Mouse (Mus musculus) myocyte (in vitro differentiated cells): ENCODE measurements around the gene Uaca. TPM values are rescaled to one million over a fixed set of nuclear protein-coding genes. Genes with fewer than 3 reads are reported as not detected.
A peak's percentile ranks its signal among the peaks of the same experiment; 100 is the strongest.

Experiments used
- H3K27me3 ChIP-seq: one replicate; pipeline ENCODE4 v1.6.1; 2011; ENCODE audit not compliant: control insufficient read depth, insufficient read depth, insufficient read length
- H3K36me3 ChIP-seq: one replicate; pipeline ENCODE4 v1.6.1; 2011; ENCODE audit not compliant: control insufficient read depth, insufficient read depth
- H3K4me2 ChIP-seq: one replicate; pipeline ENCODE4 v1.6.1; 2011; ENCODE audit warnings: low read depth, control low read depth
- H3K4me3 ChIP-seq: one replicate; pipeline ENCODE4 v1.5.1; 2011; ENCODE audit warnings: mild to moderate bottlenecking, control low read depth, moderate library complexity
- H3K79me2 ChIP-seq: one replicate; pipeline ENCODE4 v1.6.1; 2011; ENCODE audit not compliant: control insufficient read depth, insufficient read depth
- H3ac ChIP-seq: one replicate; pipeline ENCODE4 v1.6.1; 2011; ENCODE audit not compliant: control insufficient read depth, insufficient read length
- CEBPB ChIP-seq: IDR thresholded peaks from 2 replicates; pipeline ENCODE4 v1.6.1; 2011; ENCODE audit warnings: mild to moderate bottlenecking, moderate library complexity; ENCODE audit not compliant: poor library complexity, insufficient read depth, severe bottlenecking
- E2F4 ChIP-seq: IDR thresholded peaks from one replicate; pipeline ENCODE4 v1.6.1; 2011; ENCODE audit warnings: mild to moderate bottlenecking, control low read depth, moderate library complexity; ENCODE audit not compliant: insufficient read depth
- MAX ChIP-seq: IDR thresholded peaks from one replicate; pipeline ENCODE4 v1.6.1; 2011; ENCODE audit warnings: low read depth, mild to moderate bottlenecking, control low read depth
- MYOD1 ChIP-seq, 3 experiments: IDR thresholded peaks; one replicate each; pipeline ENCODE4 v1.6.1; 2011; ENCODE audit warnings: control low read depth in 2 of 3, low read depth in 2 of 3, mild to moderate bottlenecking in 2 of 3, moderate library complexity in 1 of 3; ENCODE audit not compliant: insufficient read length in 2 of 3, control insufficient read depth in 1 of 3
- MYOG ChIP-seq, 3 experiments: IDR thresholded peaks; one replicate each; pipeline ENCODE4 v1.6.1; 2011; ENCODE audit warnings: control low read depth in 2 of 3, low read depth in 2 of 3, mild to moderate bottlenecking in 2 of 3; ENCODE audit not compliant: insufficient read length in 2 of 3, control insufficient read depth in 1 of 3, insufficient read depth in 1 of 3
- POLR2A ChIP-seq: IDR thresholded peaks from one replicate; pipeline ENCODE4 v1.6.1; 2011; ENCODE audit warnings: low read depth, mild to moderate bottlenecking, control low read depth, moderate library complexity; ENCODE audit not compliant: insufficient read length
- POLR2AphosphoS2 ChIP-seq: IDR thresholded peaks from one replicate; pipeline ENCODE4 v1.6.1; 2011; ENCODE audit warnings: low read depth, control low read depth; ENCODE audit not compliant: insufficient read length
- REST ChIP-seq: IDR thresholded peaks from one replicate; pipeline ENCODE4 v1.6.1; 2011; ENCODE audit warnings: mild to moderate bottlenecking, control low read depth, moderate library complexity; ENCODE audit not compliant: insufficient read depth, insufficient read length
- SRF ChIP-seq: IDR thresholded peaks from one replicate; pipeline ENCODE4 v1.6.1; 2011; ENCODE audit warnings: low read depth; ENCODE audit not compliant: control insufficient read depth, insufficient read length
- TCF12 ChIP-seq: IDR thresholded peaks from one replicate; pipeline ENCODE4 v1.6.1; 2011; ENCODE audit warnings: mild to moderate bottlenecking, control low read depth; ENCODE audit not compliant: poor library complexity, insufficient read depth, severe bottlenecking
- TCF3 ChIP-seq: IDR thresholded peaks from one replicate; pipeline ENCODE4 v1.6.1; 2011; ENCODE audit warnings: low read depth, control low read depth; ENCODE audit not compliant: insufficient read length
- USF1 ChIP-seq: IDR thresholded peaks from one replicate; pipeline ENCODE4 v1.6.1; 2011; ENCODE audit warnings: low read depth, mild to moderate bottlenecking, control low read depth, moderate library complexity
- polyA plus RNA-seq: library from polyadenylated mRNA; unstranded; fragments of >200 nt; fragmentation: generic; extraction: Trizol; gene quantifications from one replicate; pipeline ENCODE4 v1.2.1, GENCODE M21; 2012; ENCODE audit warnings: missing spikeins

The Uaca gene
- polyA plus RNA-seq, 1 experiment: 7.4 TPM

DNA sequence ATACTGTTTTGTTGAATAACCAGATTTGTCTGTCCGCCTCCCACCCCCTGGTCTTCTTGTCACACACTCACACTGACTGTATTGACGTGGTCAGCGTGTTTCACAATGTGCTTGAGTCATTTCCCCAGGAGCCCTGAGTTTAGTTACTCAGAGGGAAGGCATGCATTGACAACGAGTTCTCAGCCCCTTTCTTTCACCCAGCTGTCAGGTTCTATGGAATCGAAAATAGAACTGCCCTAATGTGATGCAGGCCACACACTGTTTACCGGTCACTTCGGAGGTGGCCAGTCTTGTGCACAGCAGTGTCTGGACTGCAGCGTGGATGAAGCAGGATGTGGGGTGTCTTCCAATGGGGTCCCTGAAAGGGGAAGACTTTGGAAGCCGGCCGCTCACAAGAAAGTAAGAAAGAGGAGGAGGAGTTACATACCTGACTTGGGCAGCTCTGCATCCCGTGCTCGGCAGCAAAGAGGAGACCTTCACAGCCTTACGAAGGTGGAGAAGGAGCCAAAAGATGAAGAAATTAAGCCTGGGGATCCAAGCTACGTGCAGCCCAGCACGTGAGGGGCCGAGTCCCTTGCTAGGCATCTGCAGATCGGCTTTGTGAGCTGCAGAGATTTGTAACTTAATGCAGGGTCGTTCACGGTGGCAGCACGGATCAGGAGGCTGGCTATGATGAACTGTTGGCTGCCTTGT, 43.3 kb downstream of the Uaca start:
- Histone ChIP-seq H3K27me3 (no peaks in the 10 kb centered on the region), H3ac (no peak overlapping the region), H3K79me2 (no peaks in the 10 kb centered on the region), H3K4me3 (peak overlapping the region; percentile 19), H3K36me3 (no peaks in the 10 kb centered on the region), H3K4me2 (peak overlapping the region; percentile 91)
- no peak for TF ChIP-seq POLR2AphosphoS2
- TF ChIP-seq POLR2A: no peak
- TF ChIP-seq MYOG (IDR thresholded peaks at IDR 0.05; ENCODE audit: control insufficient read depth in 1 of 3, insufficient read depth in 1 of 3, insufficient read length in 2 of 3, low read depth in 2 of 3): peak in 2 of 3 experiments; percentile 31 to 38
- TF ChIP-seq CEBPB: peak; percentile 95
- no peak for TF ChIP-seq TCF12
- no peak for TF ChIP-seq REST
- peak in 2 of 3 experiments; percentile 35 to 55 for TF ChIP-seq MYOD1 (IDR thresholded peaks at IDR 0.05; ENCODE audit: control insufficient read depth in 1 of 3, insufficient read length in 2 of 3, low read depth in 2 of 3)
- TF ChIP-seq SRF: no peak

DNA sequence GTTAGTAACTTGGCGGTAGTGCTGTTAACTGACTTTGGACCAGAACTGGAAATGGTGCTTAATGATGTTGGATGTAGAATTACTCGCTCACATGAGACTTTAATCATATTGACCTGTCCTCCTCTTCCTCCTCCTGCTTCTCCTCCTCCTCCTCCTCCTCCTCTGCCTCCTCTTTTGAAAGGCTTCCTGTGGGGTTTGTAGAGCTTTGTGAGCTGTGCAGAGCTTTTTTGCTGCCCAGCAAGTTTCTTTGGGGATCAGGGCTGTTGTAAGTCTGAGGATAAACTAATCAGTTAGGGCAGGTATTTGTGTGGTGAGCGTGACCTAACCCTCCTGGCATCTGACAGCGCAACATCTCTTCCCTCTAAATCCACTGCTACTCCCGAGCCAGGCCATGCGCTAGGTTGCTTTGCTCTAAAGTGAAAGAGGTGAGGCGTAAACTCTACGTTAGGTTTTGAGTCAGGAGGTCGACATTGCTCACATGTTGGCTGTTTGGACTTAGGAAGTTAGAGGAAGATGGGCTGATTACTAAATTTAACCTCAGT, 44.1 kb downstream of the Uaca start:
- H3ac ChIP-seq: no peak overlapping the region
- H3K36me3 ChIP-seq: no peaks in the 10 kb centered on the region
- no peaks in the 10 kb centered on the region for H3K79me2 ChIP-seq
- H3K4me3 ChIP-seq: peak overlapping the region; percentile 19
- H3K4me2 ChIP-seq: peak overlapping the region; percentile 91
- no peaks in the 10 kb centered on the region for H3K27me3 ChIP-seq
- TF ChIP-seq SRF: no peak
- TF ChIP-seq TCF12: no peak
- TF ChIP-seq REST: no peak
- TF ChIP-seq POLR2A: no peak
- no peak for TF ChIP-seq CEBPB
- TF ChIP-seq USF1: no peak
- TF ChIP-seq POLR2AphosphoS2: no peak
- TF ChIP-seq MYOG (IDR thresholded peaks at IDR 0.05; ENCODE audit: control insufficient read depth in 1 of 3, insufficient read depth in 1 of 3, insufficient read length in 2 of 3, low read depth in 2 of 3): no peak
- no peak for TF ChIP-seq MAX
- no peak for TF ChIP-seq TCF3
- no peak for TF ChIP-seq MYOD1 (IDR thresholded peaks at IDR 0.05; ENCODE audit: control insufficient read depth in 1 of 3, insufficient read length in 2 of 3, low read depth in 2 of 3)
- TF ChIP-seq E2F4: no peak

DNA sequence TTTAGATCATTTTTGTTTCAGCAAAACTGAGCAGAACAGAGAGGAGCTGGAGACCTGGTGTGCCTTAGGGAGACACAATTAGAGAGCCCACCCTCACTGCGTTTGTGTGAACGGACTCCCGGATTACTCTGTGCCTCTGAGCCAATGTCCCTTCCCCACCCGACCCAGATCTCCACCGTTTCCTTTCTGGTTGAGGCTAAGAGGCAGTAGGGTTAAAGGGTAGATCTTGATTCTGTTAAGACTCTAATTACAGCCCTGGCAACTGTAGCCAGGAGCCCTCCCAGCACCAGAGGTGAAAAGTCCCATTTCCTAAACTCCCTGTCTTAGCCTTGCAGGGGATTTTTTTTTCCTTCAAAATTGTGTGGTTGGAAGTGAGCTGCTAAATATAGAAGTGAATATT, 47.1 kb downstream of the Uaca start:
- TF ChIP-seq POLR2AphosphoS2 (no peak), SRF (no peak), POLR2A (no peak), USF1 (no peak), TCF12 (no peak), TCF3 (no peak), CEBPB (no peak), REST (no peak), MYOD1 (IDR thresholded peaks at IDR 0.05; ENCODE audit: control insufficient read depth in 1 of 3, insufficient read length in 2 of 3, low read depth in 2 of 3) (no peak), MAX (no peak), E2F4 (no peak), MYOG (IDR thresholded peaks at IDR 0.05; ENCODE audit: control insufficient read depth in 1 of 3, insufficient read depth in 1 of 3, insufficient read length in 2 of 3, low read depth in 2 of 3) (no peak)
- H3K79me2 ChIP-seq: no peaks in the 10 kb centered on the region
- no peaks in the 10 kb centered on the region for H3K27me3 ChIP-seq
- no peak overlapping the region for H3K4me2 ChIP-seq
- H3K4me3 ChIP-seq: no peak overlapping the region
- no peak overlapping the region for H3ac ChIP-seq
- H3K36me3 ChIP-seq: no peaks in the 10 kb centered on the region

DNA sequence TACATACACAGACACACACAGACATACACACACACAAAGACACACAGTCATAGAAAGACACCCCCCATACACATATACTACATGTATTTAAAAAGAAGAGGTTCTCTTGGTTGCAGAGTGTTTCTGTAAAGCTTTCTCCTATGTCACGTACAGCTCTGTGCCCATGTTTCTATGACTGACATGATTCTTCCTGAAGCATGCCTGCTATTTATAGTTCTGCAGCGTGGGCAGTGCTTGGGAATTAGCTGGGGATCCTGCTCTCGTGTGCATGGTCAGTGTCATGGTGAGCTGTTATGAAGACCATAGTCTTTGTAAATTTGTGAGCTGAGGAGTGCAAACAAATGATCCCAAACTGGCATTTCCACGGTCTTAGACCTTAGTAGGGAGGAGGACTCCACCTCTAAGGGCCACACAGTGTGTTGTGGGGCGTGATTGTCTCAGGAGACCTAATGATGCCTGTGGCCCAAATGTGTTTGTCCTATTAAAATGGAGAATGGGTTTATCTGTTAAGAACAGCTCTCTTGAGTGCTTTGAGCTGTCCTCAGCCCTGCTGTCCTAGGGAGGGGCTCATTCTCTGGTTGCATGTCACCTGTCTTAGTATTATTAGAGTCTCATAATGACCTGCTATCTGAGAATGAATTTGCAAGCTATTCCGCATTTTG, 49.2 kb downstream of the Uaca start:
- Histone ChIP-seq H3K36me3 (no peaks in the 10 kb centered on the region), H3K4me2 (peak overlapping the region; percentile 10), H3K79me2 (no peaks in the 10 kb centered on the region), H3K27me3 (no peaks in the 10 kb centered on the region), H3K4me3 (no peak overlapping the region), H3ac (no peak overlapping the region)
- TF ChIP-seq MYOG (IDR thresholded peaks at IDR 0.05; ENCODE audit: control insufficient read depth in 1 of 3, insufficient read depth in 1 of 3, insufficient read length in 2 of 3, low read depth in 2 of 3) (no peak), POLR2AphosphoS2 (no peak), MAX (no peak), TCF3 (no peak), E2F4 (no peak), POLR2A (no peak), REST (no peak), MYOD1 (IDR thresholded peaks at IDR 0.05; ENCODE audit: control insufficient read depth in 1 of 3, insufficient read length in 2 of 3, low read depth in 2 of 3) (no peak), SRF (no peak), TCF12 (no peak), USF1 (no peak)
